Mouse (Mus musculus): ENCODE results near the gene Flcn.

The Flcn gene

DNA sequence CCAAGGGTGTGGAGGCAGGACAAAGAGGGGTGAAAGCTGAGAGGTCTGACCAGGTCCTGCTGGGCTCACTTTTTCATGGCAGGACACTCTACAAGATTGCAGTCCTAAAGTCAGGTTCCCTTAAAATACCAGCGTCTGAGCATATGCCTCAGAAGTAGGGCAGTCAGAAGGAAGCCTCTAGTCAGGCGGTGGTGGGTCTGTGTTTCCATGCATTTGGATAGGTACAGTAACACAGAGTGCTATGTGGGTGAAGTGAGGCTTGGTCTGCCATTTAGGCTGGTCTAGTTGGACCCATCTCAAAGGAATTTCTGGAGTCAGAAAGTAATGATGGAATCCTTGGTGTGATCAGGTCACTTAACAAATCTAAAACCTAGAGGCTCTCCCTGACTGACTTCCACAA is 40.5 kb downstream of the Flcn start:
- 43% methylated on average over 2 of the region's 2 CpGs for WGBS

DNA sequence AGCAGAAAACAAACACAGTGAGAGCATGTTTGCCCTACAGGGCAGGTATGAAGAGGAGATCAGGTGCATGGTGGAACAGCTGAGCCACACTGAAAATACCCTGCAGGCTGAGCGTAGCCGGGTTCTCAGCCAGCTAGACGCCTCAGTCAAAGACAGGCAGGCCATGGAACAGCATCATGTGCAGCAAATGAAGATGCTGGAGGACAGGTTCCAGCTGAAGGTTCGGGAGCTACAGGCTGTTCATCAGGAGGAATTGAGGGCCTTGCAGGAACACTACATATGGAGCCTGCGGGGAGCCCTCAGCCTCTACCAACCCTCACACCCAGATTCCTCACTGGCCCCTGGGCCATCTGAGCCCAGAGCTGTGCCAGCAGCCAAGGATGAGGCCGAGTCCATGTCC is 49.0 kb downstream of the Flcn start:
- 86% methylated on average over 6 of the region's 6 CpGs for WGBS

DNA sequence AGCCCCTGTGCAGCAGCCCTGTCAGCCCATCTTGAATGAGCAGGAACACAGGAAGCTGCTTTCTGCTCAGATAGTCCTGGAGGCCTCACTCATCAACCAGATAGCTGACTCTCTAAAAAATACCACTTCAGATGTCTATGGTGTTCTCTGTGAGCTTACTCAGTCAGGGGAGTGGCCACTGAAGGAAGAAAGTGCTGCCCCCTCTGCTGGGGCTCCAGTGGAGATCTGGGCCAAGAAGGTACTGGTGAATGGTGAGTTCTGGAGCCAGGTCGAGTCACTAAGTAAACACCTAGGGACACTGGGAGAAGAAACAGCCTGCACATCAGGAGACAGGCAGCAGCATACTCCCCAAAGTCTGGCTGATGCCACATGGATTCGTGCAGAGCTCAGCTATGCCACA is 50.2 kb downstream of the Flcn start:
- WGBS = 70% methylated on average over 2 of the region's 2 CpGs

DNA sequence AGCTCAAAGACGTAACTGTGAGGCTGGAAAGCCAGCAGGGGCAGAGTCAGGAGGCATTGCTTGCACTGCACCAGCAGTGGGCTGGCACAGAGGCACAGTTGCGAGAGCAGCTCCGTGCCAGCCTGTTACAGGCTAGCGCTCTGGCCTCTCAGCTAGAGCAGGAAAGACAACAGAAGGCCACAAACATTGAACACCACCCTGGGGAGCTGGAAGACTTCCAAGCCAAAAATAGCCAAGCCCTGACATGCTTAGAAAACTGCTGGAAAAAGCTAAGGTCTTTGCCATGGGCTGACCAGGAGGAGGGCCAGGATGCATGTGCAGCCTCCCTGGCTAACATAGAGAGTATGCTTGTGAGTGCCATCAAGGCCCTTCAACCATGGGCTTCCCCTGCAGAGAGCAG is 50.6 kb downstream of the Flcn start:
- 3% methylated on average over 4 of the region's 4 CpGs for WGBS

DNA sequence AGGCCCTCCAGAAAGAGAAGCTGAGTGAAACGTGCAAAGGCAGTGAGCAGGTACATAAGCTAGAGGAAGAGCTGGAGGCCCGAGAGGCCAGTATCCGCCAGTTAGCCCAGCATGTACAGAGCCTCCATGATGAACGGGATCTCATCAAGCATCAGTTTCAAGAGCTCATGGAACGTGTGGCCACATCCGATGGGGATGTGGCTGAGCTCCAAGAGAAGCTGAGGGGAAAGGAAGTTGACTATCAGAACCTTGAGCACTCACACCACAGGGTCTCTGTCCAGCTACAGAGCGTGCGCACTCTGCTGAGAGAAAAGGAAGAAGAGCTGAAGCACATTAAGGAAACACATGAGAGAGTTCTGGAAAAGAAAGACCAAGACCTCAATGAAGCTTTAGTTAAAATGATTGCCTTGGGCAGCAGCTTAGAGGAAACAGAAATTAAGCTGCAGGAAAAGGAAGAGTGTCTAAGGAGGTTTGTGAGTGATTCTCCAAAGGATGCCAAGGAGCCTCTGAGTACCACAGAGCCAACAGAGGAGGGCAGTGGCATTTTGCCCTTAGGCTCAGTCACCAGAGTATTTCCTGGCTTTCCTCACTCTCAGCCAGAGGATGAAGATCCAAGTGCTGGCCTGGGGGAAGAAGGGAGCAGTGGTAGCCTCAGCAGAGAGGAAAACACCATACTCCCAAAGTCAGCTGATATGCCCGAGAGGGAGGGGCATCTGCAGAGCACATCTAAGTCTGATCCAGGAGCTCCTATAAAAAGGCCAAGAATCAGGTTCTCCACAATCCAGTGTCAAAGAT is 51.4 kb downstream of the Flcn start:
- 65% methylated on average over 9 of the region's 9 CpGs for WGBS

DNA sequence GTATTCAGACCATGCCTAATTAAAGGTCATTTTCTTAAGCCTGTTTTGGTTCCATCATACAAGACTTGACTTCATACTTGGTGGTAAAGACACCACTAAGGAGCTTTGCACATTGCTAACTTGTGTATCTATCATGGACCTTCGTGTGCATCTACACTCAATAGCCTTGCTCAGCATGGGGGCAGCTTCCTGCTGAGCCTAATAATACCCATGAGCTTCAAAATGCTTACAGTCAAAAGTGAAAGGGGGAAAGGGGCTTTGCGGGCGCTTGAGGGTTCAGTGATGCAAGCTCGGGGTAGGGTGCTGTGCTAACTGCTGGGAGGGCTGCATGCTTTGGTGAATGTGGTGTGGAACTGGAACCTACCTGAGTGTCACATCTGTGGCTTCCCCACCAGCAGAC is 53.5 kb downstream of the Flcn start:
- 66% methylated on average over 4 of the region's 4 CpGs for WGBS

DNA sequence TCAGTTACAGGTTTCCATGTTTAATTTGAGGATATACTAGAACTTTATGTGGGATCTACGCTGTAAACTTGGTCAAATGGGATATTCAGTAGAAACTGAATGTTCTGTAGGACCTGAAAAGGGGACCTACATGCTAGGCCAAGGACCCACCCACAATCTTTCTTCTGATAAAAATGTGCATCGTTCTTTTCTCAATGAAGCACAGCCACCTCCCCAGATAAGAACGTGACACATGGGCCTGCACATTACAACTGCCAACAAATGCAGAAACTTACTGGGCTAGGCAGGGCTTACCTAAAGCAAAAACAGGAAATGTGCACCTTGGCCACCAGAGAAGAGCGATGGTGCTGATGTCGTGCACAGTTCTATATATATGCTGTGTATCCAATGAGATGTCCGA is 55.3 kb downstream of the Flcn start:
- 76% methylated on average over 6 of the region's 6 CpGs for WGBS

DNA sequence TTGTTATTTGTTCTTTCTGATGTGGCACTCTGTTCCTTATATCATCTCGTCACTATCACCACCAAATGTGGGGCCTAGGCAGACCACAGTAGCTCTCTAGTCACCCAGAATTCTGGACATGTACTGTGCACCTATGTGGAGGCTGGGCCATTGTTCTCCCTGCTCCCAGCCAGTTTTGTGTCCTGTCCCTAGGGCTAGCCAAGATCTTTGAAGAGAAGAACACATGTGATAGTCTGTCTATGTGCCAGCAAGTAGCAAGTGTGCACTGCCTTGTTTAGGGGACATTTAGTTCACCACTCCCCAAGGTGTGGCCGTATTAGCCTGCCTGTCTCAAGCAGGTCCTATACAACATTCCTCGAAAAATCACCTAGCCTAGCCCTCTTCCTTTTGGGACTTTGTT is 60.8 kb downstream of the Flcn start:
- 96% methylated on average over 3 of the region's 3 CpGs for WGBS

DNA sequence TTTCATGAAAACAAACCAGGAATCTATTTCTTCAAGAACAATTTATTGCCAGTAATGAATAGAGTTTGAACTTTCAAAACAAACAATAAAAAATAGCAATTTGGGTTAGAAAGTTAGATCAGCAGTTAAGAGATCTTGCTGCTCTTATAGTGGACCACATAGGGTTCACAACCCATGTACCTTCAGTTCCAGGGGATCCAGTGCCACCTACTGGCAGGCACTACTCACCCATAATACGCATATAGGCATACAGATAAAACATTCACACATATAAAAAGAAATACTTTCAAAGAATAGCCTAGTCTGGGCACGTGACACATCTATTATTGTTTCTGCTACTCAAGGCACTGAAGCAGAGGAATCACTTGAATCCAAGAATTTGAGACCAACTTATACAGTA is 63.2 kb downstream of the Flcn start:
- WGBS = 43% methylated on average over 2 of the region's 2 CpGs

DNA sequence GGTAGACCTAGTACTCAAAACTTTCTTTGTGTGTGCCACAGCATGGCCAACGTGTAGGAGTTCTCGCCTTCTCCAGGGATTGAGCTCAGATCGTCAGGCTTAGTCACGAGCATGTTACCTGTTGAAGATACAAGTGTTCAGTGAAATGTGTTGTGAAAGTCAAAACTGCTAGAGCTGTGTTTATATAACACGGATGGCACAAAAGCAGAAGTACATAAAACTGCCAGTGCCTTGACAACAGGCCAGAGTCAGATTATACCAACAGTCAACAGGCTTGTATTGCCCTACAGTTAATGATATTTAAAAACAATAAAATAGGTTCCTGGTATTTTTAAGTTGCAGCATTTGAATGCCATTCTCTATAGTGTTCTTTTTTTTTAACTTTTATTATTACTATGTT is 64.0 kb downstream of the Flcn start:
- WGBS = 53% methylated on average over 5 of the region's 5 CpGs

DNA sequence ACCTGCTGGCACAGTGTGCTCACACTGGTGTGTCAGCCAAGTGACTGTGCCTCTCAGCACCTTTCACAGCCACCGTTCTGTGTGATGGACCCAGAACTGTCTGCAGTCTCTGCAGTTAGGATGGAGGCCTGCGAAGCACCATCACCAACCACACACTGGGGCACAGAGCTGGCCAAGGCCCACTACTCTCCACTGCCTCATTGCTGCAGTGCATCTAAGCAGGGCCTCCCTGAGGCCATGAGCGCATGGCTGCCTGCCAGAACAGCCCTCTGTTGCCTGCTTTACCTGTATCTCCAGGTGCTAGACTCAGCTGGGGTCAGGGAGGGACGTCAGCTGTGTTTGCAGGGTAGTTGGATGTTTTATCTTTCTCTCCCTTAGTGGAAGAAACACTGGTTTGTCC is 65.4 kb downstream of the Flcn start:
- 81% methylated on average over 4 of the region's 4 CpGs for WGBS

DNA sequence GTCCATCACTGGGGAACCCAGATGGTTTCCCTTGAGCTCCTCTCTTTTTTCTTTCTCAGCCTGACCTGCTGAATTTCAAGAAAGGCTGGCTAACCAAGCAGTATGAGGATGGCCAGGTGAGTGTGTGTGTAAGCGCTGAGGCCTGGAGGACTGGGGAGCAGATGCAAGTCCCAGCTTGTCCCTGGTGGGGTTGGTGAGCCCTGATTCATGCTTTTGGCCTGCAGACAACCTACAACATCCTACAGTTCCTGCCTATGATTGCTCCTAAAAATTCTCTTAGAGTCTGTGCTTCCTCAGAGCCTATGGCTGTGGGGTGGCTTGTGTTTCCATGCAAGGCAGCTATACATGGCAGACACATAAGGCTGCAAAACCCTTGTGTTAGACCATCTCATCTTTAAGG is 66.1 kb downstream of the Flcn start:
- 66% methylated on average over 1 of the region's 1 CpGs for WGBS

DNA sequence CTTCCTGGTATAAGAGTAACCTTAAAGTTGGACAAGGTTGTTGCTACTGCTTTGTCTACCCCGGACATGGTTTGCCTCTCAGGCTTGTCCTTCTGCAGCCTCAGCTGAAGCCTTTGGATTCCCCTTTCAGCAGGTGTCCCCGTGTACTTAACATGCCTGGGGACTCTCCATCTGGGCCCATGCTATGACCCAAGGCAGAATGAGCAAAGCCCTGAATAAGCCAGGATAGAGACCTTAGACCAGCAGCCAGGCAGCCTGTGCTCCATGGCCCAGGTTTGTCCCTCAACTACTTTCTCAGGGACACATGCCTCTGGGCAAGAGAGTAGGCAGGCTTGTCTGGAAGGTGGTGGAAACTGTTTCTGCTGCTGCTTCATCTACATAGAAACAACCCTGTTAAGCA is 66.5 kb downstream of the Flcn start:
- WGBS = 82% methylated on average over 2 of the region's 2 CpGs

DNA sequence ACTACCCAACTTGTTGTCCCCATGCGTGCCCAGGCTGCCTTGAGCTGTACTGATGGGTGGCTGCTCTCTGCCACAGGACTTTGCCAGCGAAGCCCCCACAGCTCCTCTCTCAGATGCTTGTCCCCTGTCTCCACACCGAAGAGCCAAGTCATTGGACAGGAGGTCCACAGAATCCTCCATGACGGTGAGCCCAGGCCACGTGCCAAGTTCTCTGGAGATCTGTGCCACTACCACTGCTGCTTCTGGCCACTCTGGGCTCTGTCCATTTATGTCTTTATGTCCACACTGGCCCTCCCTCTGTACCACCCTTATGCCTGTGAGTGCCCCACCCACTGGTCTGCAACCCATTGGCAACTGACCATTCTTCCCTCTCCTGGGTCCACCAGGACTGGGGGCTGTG is 67.9 kb downstream of the Flcn start:
- WGBS = 85% methylated on average over 5 of the region's 5 CpGs

Measured in cerebral cortex, adult 2 months (tissue).